Mouse (Mus musculus): ENCODE measurements at regions not wholly inside any gene's neighbourhood (a gene's known extent, or its start where the extent isn't known, plus 50 kb on each side); places are given as distances from the start of the nearest gene placed in this dataset.

- Histone ChIP-seq H3K9me3 (replicated peaks) (no peaks in the 10 kb centered on the region), H3K4me1 (replicated peaks) (peaks cover 22% of the 10 kb centered on the region), H3K27ac (ENCODE audit: poor library complexity, severe bottlenecking) (peak overlapping the region; percentile 24), H3K4me3 (no peak overlapping the region; the same call in 1 of the 2 replicates), H3K4me2 (peak overlapping the region; percentile 40), H3K27me3 (replicated peaks) (no peaks in the 10 kb centered on the region), H3K36me3 (no peaks in the 10 kb centered on the region), H3K9ac (0 out of 2 replicates have a peak overlapping the region, but pooled peaks have one; percentile 6)
- ATAC-seq (ENCODE audit: insufficient number of reproducible peaks, low FRiP score), result peak; percentile 72
- WGBS, result 34% methylated on average over 4 of the region's 4 CpGs
These were observed 234.3 kb upstream of the Hey2 start for GRCm38 (mm10) chr10:31076948-31077347.

- H3K36me3 ChIP-seq, result no peaks in the 10 kb centered on the region
- H3K4me1 ChIP-seq (replicated peaks), result peaks cover 22% of the 10 kb centered on the region
- no peaks in the 10 kb centered on the region for H3K27me3 ChIP-seq (replicated peaks)
- H3K27ac ChIP-seq (ENCODE audit: poor library complexity, severe bottlenecking), result peak overlapping the region; percentile 24
- H3K9me3 ChIP-seq (replicated peaks), result no peaks in the 10 kb centered on the region
- H3K4me3 ChIP-seq, result no peak overlapping the region; the same call in 1 of the 2 replicates
- WGBS, result 51% methylated on average over 8 of the region's 8 CpGs
- peak overlapping the region; percentile 6; the same call in 1 of the 2 replicates for H3K9ac ChIP-seq
- ATAC-seq (ENCODE audit: insufficient number of reproducible peaks, low FRiP score), result peak; percentile 47; the same call in 1 of the 2 replicates
- H3K4me2 ChIP-seq, result peak overlapping the region; percentile 40
These were observed 233.8 kb upstream of the Hey2 start for GRCm38 (mm10) chr10:31076415-31076814.

- peak overlapping the region; percentile 1; the same call in 1 of the 2 replicates for H3K27ac ChIP-seq (ENCODE audit: poor library complexity, severe bottlenecking)
These were observed 231.5 kb upstream of the Hey2 start for GRCm38 (mm10) chr10:31074004-31074645.

DNA sequence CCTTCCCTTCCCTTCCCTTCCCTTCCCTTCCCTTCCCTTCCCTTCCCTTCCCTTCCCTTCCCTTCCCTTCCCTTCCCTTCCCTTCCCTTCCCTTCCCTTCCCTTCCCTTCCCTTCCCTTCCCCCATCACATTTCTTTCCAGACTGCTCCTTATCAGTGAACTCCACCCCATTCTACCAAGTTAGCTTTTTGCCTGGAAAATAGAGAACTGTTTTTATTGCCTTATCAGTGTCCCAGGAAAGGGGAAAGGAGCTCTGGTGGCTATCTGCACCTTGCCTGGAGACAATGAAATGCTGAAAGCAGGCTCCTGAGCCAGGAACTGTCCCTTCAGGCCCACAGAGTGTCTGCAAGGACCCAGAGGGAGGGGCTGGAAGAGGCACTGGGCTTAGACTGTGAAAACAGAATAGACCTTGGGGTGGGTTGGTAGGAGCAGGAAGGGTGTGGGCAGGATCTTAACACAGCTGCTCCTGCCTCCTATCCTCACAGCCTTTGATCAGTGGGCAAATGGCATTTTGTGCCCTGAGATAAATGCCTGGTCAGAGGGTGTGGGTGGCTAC lies 226.1 kb upstream of the Hey2 start:
- H3K27me3 ChIP-seq (replicated peaks), result no peaks in the 10 kb centered on the region
- H3K4me1 ChIP-seq (replicated peaks), result peaks cover 18% of the 10 kb centered on the region
- ATAC-seq (ENCODE audit: insufficient number of reproducible peaks, low FRiP score), result peak; percentile 83
- no peak overlapping the region for H3K9ac ChIP-seq
- H3K4me2 ChIP-seq, result no peak overlapping the region
- H3K4me3 ChIP-seq, result no peak overlapping the region
- H3K27ac ChIP-seq (ENCODE audit: poor library complexity, severe bottlenecking), result 0 out of 2 replicates have a peak overlapping the region, but pooled peaks have one; percentile 6
- H3K9me3 ChIP-seq (replicated peaks), result no peaks in the 10 kb centered on the region
- H3K36me3 ChIP-seq, result no peaks in the 10 kb centered on the region

More at GRCm38 (mm10) chr10:31074004-31074645, 231.5 kb upstream of the Hey2 start:
- no peaks in the 10 kb centered on the region for H3K36me3 ChIP-seq
- H3K4me2 ChIP-seq, result no peak overlapping the region
- no peaks in the 10 kb centered on the region for H3K9me3 ChIP-seq (replicated peaks)
- H3K4me1 ChIP-seq (replicated peaks), result peaks cover 27% of the 10 kb centered on the region
- WGBS, result 35% methylated on average over 4 of the region's 4 CpGs
- no peak overlapping the region for H3K4me3 ChIP-seq
- ATAC-seq (ENCODE audit: insufficient number of reproducible peaks, low FRiP score), result no peak
- H3K9ac ChIP-seq, result no peak overlapping the region
- no peaks in the 10 kb centered on the region for H3K27me3 ChIP-seq (replicated peaks)

- Histone ChIP-seq H3K9me3 (replicated peaks) (no peaks in the 10 kb centered on the region), H3K4me2 (no peak overlapping the region), H3K27me3 (replicated peaks) (no peaks in the 10 kb centered on the region), H3K4me1 (replicated peaks) (peaks cover 15% of the 10 kb centered on the region), H3K9ac (no peak overlapping the region), H3K27ac (ENCODE audit: poor library complexity, severe bottlenecking) (peak overlapping the region; percentile 33; the same call in 1 of the 2 replicates), H3K4me3 (no peak overlapping the region), H3K36me3 (no peaks in the 10 kb centered on the region)
- no peak for ATAC-seq (ENCODE audit: insufficient number of reproducible peaks, low FRiP score)
- WGBS, result 13% methylated on average over 2 of the region's 2 CpGs
These were observed 220.1 kb upstream of the Hey2 start for GRCm38 (mm10) chr10:31062732-31063131.

DNA sequence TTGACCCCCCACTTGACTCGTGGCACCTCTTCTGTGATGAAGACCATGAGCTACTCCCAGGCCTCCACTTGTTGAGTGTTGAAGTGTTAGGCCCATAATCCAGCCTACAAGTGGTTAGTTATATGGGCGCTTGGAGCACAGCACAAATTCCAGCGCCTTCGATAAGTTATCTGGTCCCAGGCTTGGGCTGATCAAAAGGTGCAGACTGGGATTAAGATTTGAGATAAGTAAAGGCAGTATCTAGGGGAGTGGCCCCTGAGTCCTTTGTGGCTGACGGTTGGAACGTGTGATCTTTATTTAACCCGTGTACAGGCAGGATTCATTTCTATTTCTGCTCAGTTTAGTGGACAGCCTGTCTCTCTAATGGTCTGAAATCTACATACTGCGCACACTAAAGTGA lies 210.7 kb upstream of the Hey2 start:
- Histone ChIP-seq H3K4me3 (no peak overlapping the region), H3K27me3 (replicated peaks) (no peaks in the 10 kb centered on the region), H3K9ac (no peak overlapping the region), H3K27ac (ENCODE audit: poor library complexity, severe bottlenecking) (peak overlapping the region; percentile 74), H3K9me3 (replicated peaks) (no peaks in the 10 kb centered on the region), H3K36me3 (no peaks in the 10 kb centered on the region), H3K4me2 (0 out of 2 replicates have a peak overlapping the region, but pooled peaks have one; percentile 16), H3K4me1 (replicated peaks) (peaks cover 12% of the 10 kb centered on the region; the same call in 1 of the 2 replicates)
- peak; percentile 79 for ATAC-seq (ENCODE audit: insufficient number of reproducible peaks, low FRiP score)
- 31% methylated on average over 8 of the region's 8 CpGs for WGBS

DNA sequence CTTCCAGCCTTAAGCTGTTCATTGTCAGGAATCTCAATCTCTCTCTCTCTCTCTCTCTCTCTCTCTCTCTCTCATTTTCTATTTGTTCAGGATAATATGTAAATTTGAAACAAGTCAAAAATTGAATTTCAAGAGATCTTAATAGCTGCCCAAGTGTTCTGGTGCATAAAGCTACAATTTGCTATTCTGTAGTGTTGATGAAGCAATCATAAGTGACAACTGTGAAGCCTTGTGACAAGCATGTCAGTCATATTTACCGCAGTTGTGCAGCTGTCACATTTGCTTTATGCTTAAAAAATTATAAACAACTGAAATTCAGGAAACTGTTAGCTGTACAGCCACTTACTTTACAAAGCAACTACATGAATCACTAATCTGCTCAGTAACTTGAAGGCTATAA lies 208.6 kb upstream of the Hey2 start:
- no peaks in the 10 kb centered on the region; the same call in 1 of the 2 replicates for H3K27me3 ChIP-seq (replicated peaks)
- WGBS, result 88% methylated on average over 1 of the region's 1 CpGs
- ATAC-seq (ENCODE audit: insufficient number of reproducible peaks, low FRiP score), result no peak

DNA sequence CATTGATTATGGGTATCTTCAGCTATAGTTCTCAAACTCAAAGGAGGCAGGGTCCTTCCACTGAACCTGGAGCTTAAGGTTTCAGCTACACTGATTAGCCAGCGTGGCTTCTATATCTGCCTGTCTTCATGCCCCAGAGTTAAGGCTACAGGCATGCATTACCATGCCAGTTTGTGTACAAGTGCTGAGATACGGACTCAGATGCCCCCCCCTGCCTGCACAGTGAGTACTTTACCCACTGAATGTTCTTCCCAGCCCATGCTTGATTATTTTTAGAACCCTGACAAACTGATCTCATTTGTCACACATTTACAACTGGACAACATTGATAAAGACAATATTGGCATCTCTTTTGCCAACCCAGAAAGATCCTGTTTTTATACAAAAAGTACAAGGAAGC lies 206.8 kb upstream of the Hey2 start:
- no peaks in the 10 kb centered on the region; the same call in 1 of the 2 replicates for H3K27me3 ChIP-seq (replicated peaks)
- no peak overlapping the region for H3K9ac ChIP-seq
- H3K27ac ChIP-seq (ENCODE audit: poor library complexity, severe bottlenecking), result no peak overlapping the region
- peaks cover 12% of the 10 kb centered on the region; the same call in 1 of the 2 replicates for H3K4me1 ChIP-seq (replicated peaks)
- H3K4me3 ChIP-seq, result no peak overlapping the region
- WGBS, result 33% methylated on average over 2 of the region's 2 CpGs
- H3K4me2 ChIP-seq, result no peak overlapping the region
- H3K9me3 ChIP-seq (replicated peaks), result no peaks in the 10 kb centered on the region; the same call in 1 of the 2 replicates
- H3K36me3 ChIP-seq, result no peaks in the 10 kb centered on the region
- no peak for ATAC-seq (ENCODE audit: insufficient number of reproducible peaks, low FRiP score)

More for the DNA sequence above, 208.6 kb upstream of the Hey2 start:
- Histone ChIP-seq H3K4me3 (no peak overlapping the region), H3K4me2 (no peak overlapping the region), H3K4me1 (replicated peaks) (peaks cover 12% of the 10 kb centered on the region; the same call in 1 of the 2 replicates), H3K36me3 (no peaks in the 10 kb centered on the region), H3K9ac (no peak overlapping the region), H3K9me3 (replicated peaks) (no peaks in the 10 kb centered on the region), H3K27ac (ENCODE audit: poor library complexity, severe bottlenecking) (no peak overlapping the region)

- Histone ChIP-seq H3K27me3 (replicated peaks) (no peaks in the 10 kb centered on the region), H3K27ac (ENCODE audit: poor library complexity, severe bottlenecking) (0 out of 2 replicates have a peak overlapping the region, but pooled peaks have one; percentile 38), H3K9ac (no peak overlapping the region), H3K4me3 (no peak overlapping the region), H3K4me1 (replicated peaks) (peaks cover 11% of the 10 kb centered on the region), H3K4me2 (no peak overlapping the region), H3K36me3 (no peaks in the 10 kb centered on the region), H3K9me3 (replicated peaks) (no peaks in the 10 kb centered on the region)
- no peak for ATAC-seq (ENCODE audit: insufficient number of reproducible peaks, low FRiP score)
- WGBS, result 71% methylated on average over 4 of the region's 4 CpGs
These were observed 193.0 kb upstream of the Hey2 start for GRCm38 (mm10) chr10:31035611-31036010.

DNA sequence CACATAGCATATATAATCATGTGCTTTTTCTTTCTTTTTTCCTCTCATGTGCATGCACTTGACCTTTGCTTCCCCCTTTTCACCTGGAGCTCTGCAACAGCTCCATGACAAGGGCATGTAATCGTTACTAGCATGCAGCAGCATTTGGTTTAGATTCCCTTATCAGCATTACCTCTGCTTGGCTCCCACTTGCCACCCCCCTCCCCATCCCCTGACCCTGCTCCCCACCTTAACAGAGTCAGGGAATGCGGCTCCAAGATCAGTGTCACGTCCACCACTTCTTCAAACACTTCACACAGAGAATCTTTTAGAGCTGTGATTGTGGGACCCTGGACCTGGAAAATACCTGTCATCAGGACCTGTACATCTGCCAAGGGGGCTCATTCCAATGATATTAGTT lies 192.2 kb upstream of the Hey2 start:
- Histone ChIP-seq H3K27me3 (replicated peaks) (no peaks in the 10 kb centered on the region), H3K4me1 (replicated peaks) (peaks cover 11% of the 10 kb centered on the region), H3K4me2 (no peak overlapping the region), H3K9ac (no peak overlapping the region), H3K27ac (ENCODE audit: poor library complexity, severe bottlenecking) (peak overlapping the region; percentile 45), H3K36me3 (no peaks in the 10 kb centered on the region), H3K4me3 (no peak overlapping the region), H3K9me3 (replicated peaks) (no peaks in the 10 kb centered on the region)
- ATAC-seq (ENCODE audit: insufficient number of reproducible peaks, low FRiP score), result peak; percentile 77
- WGBS, result 9% methylated on average over 3 of the region's 3 CpGs

- H3K4me3 ChIP-seq, result no peak overlapping the region
- no peaks in the 10 kb centered on the region for H3K36me3 ChIP-seq
- H3K4me2 ChIP-seq, result no peak overlapping the region
- no peak overlapping the region for H3K9ac ChIP-seq
- peaks cover 7% of the 10 kb centered on the region; the same call in 1 of the 2 replicates for H3K9me3 ChIP-seq (replicated peaks)
- WGBS, result 80% methylated on average over 2 of the region's 2 CpGs
- ATAC-seq (ENCODE audit: insufficient number of reproducible peaks, low FRiP score), result no peak
- H3K27ac ChIP-seq (ENCODE audit: poor library complexity, severe bottlenecking), result no peak overlapping the region
- peaks cover 16% of the 10 kb centered on the region for H3K4me1 ChIP-seq (replicated peaks)
- H3K27me3 ChIP-seq (replicated peaks), result no peaks in the 10 kb centered on the region
These were observed 188.1 kb upstream of the Hey2 start for GRCm38 (mm10) chr10:31030676-31031075.
